28 mouse cellular contexts compared by ENCODE assay signal in the genomic region with DNA sequence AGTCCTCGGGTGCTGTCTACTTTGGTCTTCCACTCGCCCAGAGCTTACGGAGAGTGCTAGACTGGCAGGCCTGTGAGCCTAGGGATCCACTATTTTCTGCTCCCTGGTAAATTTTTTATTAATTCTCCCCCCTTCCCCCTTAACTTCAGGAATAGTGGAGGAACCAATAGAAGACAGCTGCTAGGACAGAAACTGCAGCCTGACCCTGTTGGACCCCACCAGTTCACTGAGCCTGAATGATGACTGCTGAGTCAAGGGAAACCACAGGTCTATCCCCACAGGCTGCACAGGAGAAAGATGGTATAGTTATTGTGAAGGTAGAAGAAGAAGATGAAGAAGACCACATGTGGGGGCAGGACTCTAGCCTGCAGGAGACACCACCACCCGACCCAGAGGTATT. TPM values are rescaled to one million over a fixed set of nuclear protein-coding genes. Genes with fewer than 3 reads are reported as not detected.
A peak's percentile ranks its signal among the peaks of the same experiment; 100 is the strongest.
DNase-seq lines count a peak whose midpoint lies in the region; ATAC-seq and TF ChIP-seq lines count a peak whose summit lies in the region.
"Had no signal": no experiment of that assay in that cellular context is flagged by ENCODE, and none has a peak within 500 bp of the region (broad histone marks: within the 10 kb centered on the region; RNA-seq: fewer than 3 reads in every experiment).

No protein-coding gene starts in this region.

- H3K9ac ChIP-seq in kidney, embryonic 15.5 days = no peak overlapping the region
- H3K9ac ChIP-seq: embryonic facial prominence, embryonic 12.5 days; forebrain, embryonic 13.5 days; forebrain, embryonic 15.5 days had no signal

- H3K4me2 ChIP-seq in kidney, embryonic 15.5 days = no peak overlapping the region
- H3K4me2 ChIP-seq: embryonic facial prominence, embryonic 12.5 days; forebrain, embryonic 13.5 days; forebrain, embryonic 15.5 days had no signal

- H3K27ac ChIP-seq in kidney, adult 2 months (ENCODE audit: insufficient read depth, low read depth, low read length) = no peak overlapping the region
- no peak overlapping the region for H3K27ac ChIP-seq in kidney, embryonic 15.5 days
- H3K27ac ChIP-seq: embryonic facial prominence, embryonic 10.5 days; embryonic facial prominence, embryonic 12.5 days; forebrain, embryonic 13.5 days; forebrain, embryonic 15.5 days had no signal

- no peak for TF ChIP-seq POLR2A in kidney, adult 2 months (IDR thresholded peaks at IDR 0.05; ENCODE audit: low read depth, low read length)

- WGBS in kidney, adult 2 months = 69% methylated on average over 4 of the region's 4 CpGs
- WGBS in kidney, embryonic 15.5 days = 95% methylated on average over 4 of the region's 4 CpGs

- H3K4me1 ChIP-seq in kidney, adult 2 months (ENCODE audit: control insufficient read depth, insufficient read depth, low read length) = peaks cover 10% of the 10 kb centered on the region
- H3K4me1 ChIP-seq in kidney, embryonic 15.5 days = peaks cover 18% of the 10 kb centered on the region
- H3K4me1 ChIP-seq: embryonic facial prominence, embryonic 10.5 days; embryonic facial prominence, embryonic 12.5 days had no signal

- H3K9me3 ChIP-seq in kidney, embryonic 15.5 days (replicated peaks) = no peaks in the 10 kb centered on the region
- H3K9me3 ChIP-seq: embryonic facial prominence, embryonic 10.5 days; embryonic facial prominence, embryonic 12.5 days; forebrain, embryonic 13.5 days; forebrain, embryonic 15.5 days; G1E had no signal

- intact Hi-C loops in heart, postnatal 10 days (cut with DNase I) = no loop called here

- no peak overlapping the region for H3K4me3 ChIP-seq in kidney, adult 2 months (ENCODE audit: insufficient read depth, low read depth, low read length)
- no peak overlapping the region for H3K4me3 ChIP-seq in kidney, embryonic 15.5 days (replicated peaks)
- H3K4me3 ChIP-seq: embryonic facial prominence, embryonic 10.5 days; embryonic facial prominence, embryonic 12.5 days; forebrain, embryonic 13.5 days; forebrain, embryonic 15.5 days had no signal

- no peak for ATAC-seq in kidney, embryonic 15.5 days (replicated peaks; ENCODE audit: low FRiP score)
- ATAC-seq: activated CD4-positive, CD25-positive, alpha-beta regulatory T cell, adult 4 months; CD4-positive, CD25-positive, alpha-beta regulatory T cell, adult 4 months; forebrain, embryonic 13.5 days; forebrain, embryonic 15.5 days; Patski had no signal

- no peaks in the 10 kb centered on the region for H3K27me3 ChIP-seq in kidney, adult 2 months (replicated peaks; ENCODE audit: control insufficient read depth, insufficient read depth, low read length)
- no peaks in the 10 kb centered on the region for H3K27me3 ChIP-seq in kidney, embryonic 15.5 days
- H3K27me3 ChIP-seq: CH12.LX; embryonic facial prominence, embryonic 12.5 days; forebrain, embryonic 13.5 days; forebrain, embryonic 15.5 days; Patski had no signal

- peaks cover 10% of the 10 kb centered on the region for H3K36me3 ChIP-seq in kidney, adult 2 months (ENCODE audit: control insufficient read depth, insufficient read depth, low read length)
- H3K36me3 ChIP-seq in kidney, embryonic 15.5 days = peaks cover 62% of the 10 kb centered on the region

- peak; percentile 52 for DNase-seq in heart, adult 11 months
- DNase-seq in heart, postnatal 10 days = no peak
- peak; percentile 64 for DNase-seq in kidney, adult 2 months
- peak; percentile 38 to 61 for DNase-seq in kidney, postnatal 36 days
- DNase-seq in kidney, postnatal 14 days = no peak
- DNase-seq: adrenal gland, adult 8-10 months; adrenal gland, postnatal 14 days; adrenal gland, postnatal 36 days; B cell, adult 2 months; cerebellum, adult 11-12 months; cerebellum, adult 2 months; cerebellum, adult 9-10 months; cerebellum, postnatal 10 days; cerebellum, postnatal 25 days had no signal

- TF ChIP-seq CTCF in kidney, adult 2 months (conservative IDR thresholded peaks at IDR 0.05; ENCODE audit: insufficient read depth, insufficient read length, low read depth, low read length) = no peak

RNA-seq across cellular contexts. Expression of a gene that starts 7.9 kb away (rescaled TPM):
- total RNA-seq in heart, postnatal 10 days (2021) = 10 to 100 TPM; 20.8 to 24.4 TPM
- 8.3 and 10.2 TPM in 2 replicates for polyA plus RNA-seq in kidney, adult 2 months (2012; rRNA removed)
- polyA plus RNA-seq in kidney, embryonic 15.5 days (2015; fragmentation: Nextera tagmentation; extraction: Ambion mirVana) = 22.9 and 23.5 TPM in 2 replicates

RNA-seq across cellular contexts. Expression of a gene that starts 23.9 kb away (rescaled TPM):
- 10 to 100 TPM; 14.5 to 18.2 TPM for total RNA-seq in heart, postnatal 10 days (2021)
- polyA plus RNA-seq in kidney, adult 2 months (2012; rRNA removed) = 9.8 and 10.9 TPM in 2 replicates
- polyA plus RNA-seq in kidney, embryonic 15.5 days (2015; fragmentation: Nextera tagmentation; extraction: Ambion mirVana) = 61.4 and 64.6 TPM in 2 replicates

RNA-seq across cellular contexts. Expression of a gene that starts 39.8 kb away (rescaled TPM):
- not detected for total RNA-seq in heart, postnatal 10 days (2021)
- not detected in 2 replicates for polyA plus RNA-seq in kidney, adult 2 months (2012; rRNA removed)
- not detected in 2 replicates for polyA plus RNA-seq in kidney, embryonic 15.5 days (2015; fragmentation: Nextera tagmentation; extraction: Ambion mirVana)
- total RNA-seq: adrenal gland, adult 18-20 months; adrenal gland, adult 8-10 months; adrenal gland, postnatal 14 days; adrenal gland, postnatal 36 days; CH12.LX had no signal
- polyA plus RNA-seq: activated CD4-positive, CD25-positive, alpha-beta regulatory T cell, adult 4 months; CD4-positive, CD25-positive, alpha-beta regulatory T cell, adult 4 months; cerebellum, adult 2 months; cortical plate, adult 2 months; embryonic facial prominence, embryonic 10.5 days; embryonic facial prominence, embryonic 12.5 days; embryonic facial prominence, embryonic 14.5 days; forebrain, embryonic 11.5 days; forebrain, embryonic 13.5 days; forebrain, embryonic 15.5 days; G1E; Patski had no signal

Comparison
In these comparisons a context has a peak if more than half of its experiments do, and no peak if none do; other contexts are left out.
1. DNase-seq: peak in heart, adult 11 months (single experiment), kidney, adult 2 months (single experiment) and kidney, postnatal 36 days (2 of 2); none in heart, postnatal 10 days (0 of 2) and kidney, postnatal 14 days (single experiment).